Mouse (Mus musculus) bone marrow, adult 2 months (tissue): ENCODE data around the gene Kctd18. TPM values are rescaled to one million over a fixed set of nuclear protein-coding genes. Genes with fewer than 3 reads are reported as not detected.

Experiments
- H3K27ac ChIP-seq: fragments of 200-500 bp; 2 replicates; pipeline ENCODE4 v1.5.1; 2012; ENCODE audit warnings: low read depth, mild to moderate bottlenecking, control low read depth, inconsistent platforms, low read length; ENCODE audit not compliant: control insufficient read depth, poor library complexity, insufficient read depth
- H3K4me1 ChIP-seq: fragments of 200-500 bp; 2 replicates; pipeline ENCODE4 v1.6.1; 2011; ENCODE audit warnings: low read length; ENCODE audit not compliant: control insufficient read depth, insufficient read depth
- H3K4me3 ChIP-seq: fragments of 200-500 bp; replicated peaks from 2 replicates; pipeline ENCODE3; 2011; ENCODE audit warnings: mild to moderate bottlenecking, low read depth, low read length, control low read depth; ENCODE audit not compliant: control insufficient read depth
- CTCF ChIP-seq: fragments of 200-500 bp; IDR thresholded peaks from 2 replicates; pipeline ENCODE4 v1.5.1; 2011; ENCODE audit warnings: low read length, control low read depth; ENCODE audit not compliant: control insufficient read depth, insufficient read depth
- POLR2A ChIP-seq: fragments of 200-500 bp; IDR thresholded peaks from 2 replicates; pipeline ENCODE4 v1.6.1; 2011; ENCODE audit warnings: low read depth, mild to moderate bottlenecking, control low read depth, low read length, borderline replicate concordance; ENCODE audit not compliant: control insufficient read depth
- WGBS: fragments of 180-500 bp; shearing (Covaris S2); methylation state at CpG from one replicate; pipeline ENCODE4 v1.1.7; 2018; 5-methylcytosine and 5-hydroxymethylcytosine counted together
- polyA plus RNA-seq: library from polyadenylated mRNA; stranded (reverse); fragments of >200 nt; gene quantifications from 2 replicates; pipeline ENCODE4 v1.2.4, GENCODE M21; 2011; ENCODE audit warnings: low replicate concordance; ENCODE audit not compliant: missing spikeins, insufficient read depth, insufficient read length

Gene Kctd18
- polyA plus RNA-seq = 8.2 and 8.8 TPM in 2 replicates

DNA sequence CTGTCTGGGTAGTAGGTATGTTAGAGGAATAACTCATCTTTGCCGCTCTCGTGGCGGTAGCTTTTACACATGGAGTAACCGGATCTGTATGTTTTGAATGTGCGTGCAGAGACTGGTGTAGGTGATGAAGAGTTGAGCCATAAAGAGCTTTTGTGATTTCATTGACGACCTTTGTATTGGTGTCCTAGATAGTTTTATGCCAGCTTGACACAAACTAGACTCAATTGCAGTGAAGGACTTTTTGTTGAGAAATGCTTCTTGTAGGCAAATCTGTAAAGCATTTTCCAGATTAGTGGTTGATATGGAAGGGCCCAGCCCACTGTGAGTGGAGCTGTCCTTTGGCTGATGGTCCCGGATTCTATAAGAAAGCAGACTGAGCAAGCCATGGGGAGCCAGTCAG is at the start of gene Kctd18:
TSS of gene Kctd18 (minus strand) at position 101 of the 400 bp plus-strand sequence.
- H3K4me1 ChIP-seq = no peaks in the 10 kb centered on the region
- 91% methylated on average over 7 of the region's 7 CpGs for WGBS
- H3K27ac ChIP-seq = no peak within 1 kb of the TSS
- TF ChIP-seq CTCF (no peak), POLR2A (no peak)
- no peak within 1 kb of the TSS for H3K4me3 ChIP-seq

DNA sequence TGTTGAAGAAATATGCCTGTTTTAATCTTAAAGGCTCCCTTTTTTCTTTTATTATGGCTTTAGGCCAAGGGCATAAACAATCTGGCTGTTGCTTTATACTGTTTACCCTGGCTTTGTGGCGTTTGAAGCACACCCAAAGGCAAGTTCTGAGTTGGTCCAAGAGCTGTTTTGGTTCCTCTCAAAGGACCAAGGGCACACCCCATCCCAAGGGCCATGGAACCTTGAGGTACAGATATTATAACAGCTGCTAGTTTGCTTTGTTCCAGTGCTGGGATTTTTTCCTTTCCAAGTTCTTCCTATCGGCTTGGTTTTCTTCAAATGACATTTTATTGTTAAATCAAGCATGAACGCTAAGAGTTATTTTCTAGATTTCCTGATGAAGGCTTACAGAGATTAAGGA is 46.9 kb upstream of the Kctd18 start:
- Histone ChIP-seq H3K27ac (no peak overlapping the region), H3K4me3 (no peak overlapping the region), H3K4me1 (no peaks in the 10 kb centered on the region)
- no peak for TF ChIP-seq POLR2A
- TF ChIP-seq CTCF = no peak
- WGBS = 77% methylated on average over 3 of the region's 3 CpGs

DNA sequence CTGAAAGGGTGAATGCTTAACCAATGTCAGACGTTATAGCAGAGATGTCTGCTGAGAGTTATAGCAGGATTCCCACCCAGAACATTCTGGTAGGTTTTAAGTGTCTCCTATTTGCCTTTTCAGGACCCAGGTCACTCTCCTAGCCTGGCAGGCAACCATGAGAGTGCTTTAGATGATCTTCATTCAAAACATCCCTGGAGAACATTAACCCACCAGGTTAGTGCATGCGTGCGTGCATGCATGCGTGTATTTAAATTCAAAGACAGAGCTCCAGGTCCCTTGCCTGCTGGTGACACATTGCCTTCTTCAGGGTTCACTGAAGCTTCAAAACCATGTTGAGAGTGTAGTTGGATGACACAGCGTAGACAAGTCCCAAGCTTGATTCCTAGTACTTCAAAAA is 46.4 kb upstream of the Kctd18 start:
- 83% methylated on average over 5 of the region's 5 CpGs for WGBS
- H3K27ac ChIP-seq = no peak overlapping the region
- TF ChIP-seq CTCF = no peak
- no peak for TF ChIP-seq POLR2A
- H3K4me1 ChIP-seq = no peaks in the 10 kb centered on the region
- no peak overlapping the region for H3K4me3 ChIP-seq

DNA sequence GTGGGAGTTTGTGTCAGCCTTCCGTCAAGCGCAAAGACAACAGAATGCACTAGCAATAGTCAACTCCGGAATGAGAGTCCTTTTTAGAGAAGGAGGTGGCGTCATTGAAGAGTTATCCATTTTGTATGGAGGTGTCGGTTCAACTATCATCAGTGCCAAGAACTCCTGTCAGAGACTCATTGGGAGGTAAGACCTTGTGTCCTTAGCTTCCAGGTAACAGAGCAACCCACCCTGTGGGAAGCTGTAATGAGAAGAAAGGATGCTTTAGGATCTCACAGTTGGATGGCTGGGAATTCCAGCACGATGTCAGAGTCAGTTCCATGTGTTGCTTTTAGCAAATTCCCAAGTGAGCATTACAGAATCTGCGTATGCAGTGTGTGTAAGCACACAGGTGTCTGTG is 43.4 kb upstream of the Kctd18 start:
- Histone ChIP-seq H3K27ac (no peak overlapping the region), H3K4me3 (no peak overlapping the region), H3K4me1 (no peaks in the 10 kb centered on the region)
- 88% methylated on average over 7 of the region's 7 CpGs for WGBS
- TF ChIP-seq POLR2A = no peak
- no peak for TF ChIP-seq CTCF

GRCm38 (mm10) chr1:58058846-58059245 is 40.1 kb upstream of the Kctd18 start:
- Histone ChIP-seq H3K4me3 (no peak overlapping the region), H3K4me1 (no peaks in the 10 kb centered on the region), H3K27ac (no peak overlapping the region)
- WGBS = 87% methylated on average over 4 of the region's 4 CpGs
- no peak for TF ChIP-seq CTCF
- TF ChIP-seq POLR2A = no peak

- no peak for TF ChIP-seq POLR2A
- no peak for TF ChIP-seq CTCF
- Histone ChIP-seq H3K4me3 (no peak overlapping the region), H3K4me1 (no peaks in the 10 kb centered on the region), H3K27ac (no peak overlapping the region)
- 58% methylated on average over 11 of the region's 11 CpGs for WGBS
Observed at GRCm38 (mm10) chr1:58056939-58057338, 38.2 kb upstream of the Kctd18 start.

GRCm38 (mm10) chr1:58056074-58056807 is 37.5 kb upstream of the Kctd18 start:
- H3K27ac ChIP-seq = no peak overlapping the region
- no peaks in the 10 kb centered on the region for H3K4me1 ChIP-seq
- no peak overlapping the region for H3K4me3 ChIP-seq
- 78% methylated on average over 13 of the region's 13 CpGs for WGBS
- TF ChIP-seq CTCF = no peak
- no peak for TF ChIP-seq POLR2A

- Histone ChIP-seq H3K4me3 (no peak overlapping the region), H3K4me1 (no peaks in the 10 kb centered on the region), H3K27ac (no peak overlapping the region)
- WGBS = 90% methylated on average over 11 of the region's 11 CpGs
- TF ChIP-seq POLR2A (no peak), CTCF (no peak)
Observed at GRCm38 (mm10) chr1:58055598-58055997, 36.8 kb upstream of the Kctd18 start.
